Mouse (Mus musculus): ENCODE measurements at regions not wholly inside any gene's neighbourhood (a gene's known extent, or its start where the extent isn't known, plus 50 kb on each side); places are given as distances from the start of the nearest gene placed in this dataset.
A peak's percentile ranks its signal among the peaks of the same experiment; 100 is the strongest.

GRCm38 (mm10) chr2:21908813-21909480 is 318.4 kb upstream of the Myo3a start:
- DNase-seq: no peak

GRCm38 (mm10) chr2:21909481-21909966 is 317.8 kb upstream of the Myo3a start:
- DNase-seq: peak; percentile 85

- peak; percentile 85 for DNase-seq
These were observed 309.3 kb upstream of the Myo3a start for GRCm38 (mm10) chr2:21917804-21918690.

- no peak for DNase-seq
These were observed 308.2 kb upstream of the Myo3a start for GRCm38 (mm10) chr2:21919091-21919490.

- DNase-seq: no peak
These were observed 299.6 kb upstream of the Myo3a start for GRCm38 (mm10) chr2:21927656-21928055.

- DNase-seq: no peak
These were observed 287.3 kb upstream of the Myo3a start for GRCm38 (mm10) chr2:21939993-21940392.

GRCm38 (mm10) chr2:21940797-21941487 is 286.4 kb upstream of the Myo3a start:
- DNase-seq: no peak

- no peak for DNase-seq
These were observed 285.8 kb upstream of the Myo3a start for GRCm38 (mm10) chr2:21941488-21942000.

GRCm38 (mm10) chr2:21943676-21944075 is 283.6 kb upstream of the Myo3a start:
- DNase-seq: no peak

- DNase-seq: no peak
These were observed 280.8 kb upstream of the Myo3a start for GRCm38 (mm10) chr2:21946484-21946883.

GRCm38 (mm10) chr2:21951279-21951678 is 276.0 kb upstream of the Myo3a start:
- no peak for DNase-seq

- DNase-seq: no peak
These were observed 271.0 kb upstream of the Myo3a start for GRCm38 (mm10) chr2:21956112-21956963.

- no peak for DNase-seq
These were observed 268.9 kb upstream of the Myo3a start for GRCm38 (mm10) chr2:21958365-21958764.

GRCm38 (mm10) chr2:21958802-21959201 is 268.5 kb upstream of the Myo3a start:
- no peak for DNase-seq

GRCm38 (mm10) chr2:21963343-21964026 is 263.8 kb upstream of the Myo3a start:
- DNase-seq: no peak

- no peak for DNase-seq
These were observed 263.2 kb upstream of the Myo3a start for GRCm38 (mm10) chr2:21964027-21964605.

- DNase-seq: no peak
These were observed 256.4 kb upstream of the Myo3a start for GRCm38 (mm10) chr2:21970774-21971406.

- DNase-seq: no peak
These were observed 252.7 kb upstream of the Myo3a start for GRCm38 (mm10) chr2:21974599-21974998.

- DNase-seq: no peak
These were observed 251.8 kb upstream of the Myo3a start for GRCm38 (mm10) chr2:21975547-21975946.

- DNase-seq: no peak
These were observed 251.0 kb upstream of the Myo3a start for GRCm38 (mm10) chr2:21976337-21976736.

- no peak for DNase-seq
These were observed 250.5 kb upstream of the Myo3a start for GRCm38 (mm10) chr2:21976831-21977230.
